Mouse (Mus musculus): ENCODE data around the gene Tex261. TPM values are rescaled to one million over a fixed set of nuclear protein-coding genes. Genes with fewer than 3 reads are reported as not detected.

Tex261 gene
- 63.7 and 66.6 TPM in 2 replicates for polyA plus RNA-seq (2015; fragmentation: Nextera tagmentation; extraction: Ambion mirVana)

DNA sequence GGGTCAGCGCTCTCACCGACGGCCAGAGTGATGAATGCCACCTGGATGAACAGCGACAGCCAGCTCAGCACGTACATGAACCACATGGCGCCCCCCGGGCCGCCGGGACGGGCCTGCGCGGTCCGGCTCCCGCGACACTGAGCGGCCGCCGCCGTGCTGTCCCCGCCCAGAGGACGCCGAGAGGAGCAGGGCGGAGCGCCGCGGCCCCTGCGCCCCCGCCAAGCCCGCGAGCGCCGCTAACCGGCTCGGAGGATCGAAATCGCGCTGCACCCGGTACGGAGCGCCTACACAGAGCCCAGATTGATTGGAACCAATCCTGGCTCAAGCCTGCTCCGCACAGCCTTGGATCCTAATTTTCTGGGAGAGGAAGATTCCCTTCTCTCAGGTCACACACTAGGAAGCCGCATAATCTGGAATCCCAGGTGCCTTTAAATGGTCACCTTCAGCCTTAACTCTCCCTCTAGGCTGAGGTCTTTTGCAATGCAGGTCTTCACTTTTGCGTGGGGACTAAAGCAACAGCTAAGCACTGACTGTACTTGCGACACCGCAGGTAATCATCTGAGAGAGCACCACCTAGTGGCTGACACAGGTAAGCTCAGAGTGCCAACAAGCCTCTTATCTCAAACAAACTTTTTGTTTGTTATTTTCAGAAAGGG, at the start of gene Tex261:
Tex261 (minus strand) TSS at position 176 of the 656 bp plus-strand sequence.

DNA sequence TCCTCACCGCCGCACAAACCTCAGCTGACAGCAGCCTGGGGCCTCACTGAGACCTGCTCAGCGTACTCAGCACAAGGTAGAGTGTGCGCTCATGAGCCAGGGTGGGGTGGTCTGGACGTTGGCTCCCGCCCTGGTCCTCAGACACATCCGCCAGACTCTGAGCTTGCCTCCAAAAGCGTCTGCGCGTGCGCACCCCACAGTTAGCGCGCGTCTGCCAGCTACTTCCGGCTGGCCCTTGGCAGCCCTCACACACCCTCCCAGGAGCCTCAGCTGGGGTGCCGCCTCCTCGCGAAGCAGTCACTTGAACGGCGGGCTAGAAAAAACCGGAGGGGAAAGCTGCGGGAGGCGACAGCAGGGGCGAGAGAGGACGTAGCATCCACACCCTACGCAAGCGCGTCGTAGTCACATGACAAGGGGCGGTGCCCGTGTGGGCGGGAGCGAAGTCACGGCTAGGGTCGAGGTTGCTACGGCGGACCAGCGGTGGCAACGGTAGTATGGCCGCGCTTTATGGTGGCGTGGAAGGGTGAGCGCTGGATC, 19.2 kb upstream of the Tex261 start, which contains the start of gene Nagk:
Nagk (plus strand) TSS at position 223 of the 537 bp plus-strand sequence.

DNA sequence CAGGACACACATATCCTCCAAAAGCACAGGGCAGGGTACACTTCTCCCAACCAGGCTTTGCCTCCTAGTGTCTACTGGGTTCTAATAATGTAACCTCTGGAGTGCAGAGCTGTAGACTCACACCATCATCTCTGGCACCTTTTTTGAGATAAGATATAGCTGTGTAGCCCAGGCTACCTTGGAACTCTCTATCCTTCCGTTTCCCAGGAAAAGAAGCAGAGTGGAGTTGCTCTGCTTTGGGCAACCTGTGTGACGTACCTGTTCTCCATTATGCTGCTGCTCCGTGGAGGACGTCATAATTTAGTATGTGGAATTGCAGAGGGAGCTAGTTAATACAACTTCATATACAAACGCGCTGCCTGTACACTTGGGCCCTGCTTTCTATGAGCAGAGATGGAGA, 13.3 kb downstream of the Tex261 start, which contains the start of gene Ankrd53:
Ankrd53 (plus strand) TSS at position 301 of the 400 bp plus-strand sequence.

DNA sequence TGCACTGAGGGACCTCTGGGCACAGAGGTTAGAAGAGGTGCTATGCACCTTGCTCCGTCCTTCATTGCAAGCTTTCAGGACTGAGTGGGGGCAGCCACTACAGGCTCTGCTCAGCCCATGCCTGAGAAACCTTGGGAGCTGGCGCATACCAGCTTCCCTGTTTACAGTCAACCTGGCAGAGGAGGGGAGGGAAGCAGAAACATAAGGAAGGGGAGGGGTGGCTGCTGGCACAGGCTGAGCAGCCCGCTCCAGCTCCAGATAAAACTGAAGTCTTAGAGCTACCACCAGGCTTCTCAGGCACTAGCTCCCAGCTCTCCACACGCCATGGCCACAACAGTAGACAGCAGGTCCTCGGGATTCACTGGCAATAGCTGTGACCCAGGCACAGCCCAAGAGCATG, 32.9 kb downstream of the Tex261 start, which contains the start of gene Atp6v1b1:
Atp6v1b1 (plus strand) TSS at position 230 of the 400 bp plus-strand sequence.

Other genes starting within 250 kb of the Tex261 start
- gene Actg2, start 239.5 kb downstream of the Tex261 start, polyA plus RNA-seq (2015; fragmentation: Nextera tagmentation; extraction: Ambion mirVana): 13.0 and 19.5 TPM in 2 replicates
- 12.8 and 14.4 TPM in 2 replicates for gene Stambp, start 203.1 kb downstream of the Tex261 start, polyA plus RNA-seq (2015; fragmentation: Nextera tagmentation; extraction: Ambion mirVana)
- gene Clec4f, start 119.6 kb downstream of the Tex261 start, polyA plus RNA-seq (2015; fragmentation: Nextera tagmentation; extraction: Ambion mirVana): 0.07 and 0.08 TPM in 2 replicates
- not detected in 2 replicates for gene Cd207, start 98.0 kb downstream of the Tex261 start, polyA plus RNA-seq (2015; fragmentation: Nextera tagmentation; extraction: Ambion mirVana)
- not detected in 2 replicates for gene Vax2, start 64.5 kb downstream of the Tex261 start, polyA plus RNA-seq (2015; fragmentation: Nextera tagmentation; extraction: Ambion mirVana)
- not detected in 2 replicates for gene Atp6v1b1, start 32.8 kb downstream of the Tex261 start, polyA plus RNA-seq (2015; fragmentation: Nextera tagmentation; extraction: Ambion mirVana)
- gene Ankrd53, start 13.2 kb downstream of the Tex261 start, polyA plus RNA-seq (2015; fragmentation: Nextera tagmentation; extraction: Ambion mirVana): not detected in 2 replicates
- gene Nagk, start 19.2 kb upstream of the Tex261 start, polyA plus RNA-seq (2015; fragmentation: Nextera tagmentation; extraction: Ambion mirVana): 22.9 and 27.3 TPM in 2 replicates
- 4.1 and 5.4 TPM in 2 replicates for gene Paip2b, start 55.9 kb upstream of the Tex261 start, polyA plus RNA-seq (2015; fragmentation: Nextera tagmentation; extraction: Ambion mirVana)
- 27.9 and 30.9 TPM in 2 replicates for gene Zfp638, start 91.3 kb upstream of the Tex261 start, polyA plus RNA-seq (2015; fragmentation: Nextera tagmentation; extraction: Ambion mirVana)
- gene Dysf, start 232.8 kb upstream of the Tex261 start, polyA plus RNA-seq (2015; fragmentation: Nextera tagmentation; extraction: Ambion mirVana): 4.8 and 6.7 TPM in 2 replicates

Measured in spleen, postnatal 0 days (tissue).